Mouse (Mus musculus): ENCODE results near the gene Kansl2.

Kansl2 gene

GRCm38 (mm10) chr15:98533881-98534627 is at the start of gene Kansl2:
Gene Kansl2, minus strand, starts transcription at chr15:98534264.
- peak; percentile 97 for DNase-seq (ENCODE audit: low read depth, low spot score)

GRCm38 (mm10) chr15:98582996-98583395 is 48.9 kb upstream of the Kansl2 start:
- DNase-seq (ENCODE audit: low read depth, low spot score), result no peak

DNA sequence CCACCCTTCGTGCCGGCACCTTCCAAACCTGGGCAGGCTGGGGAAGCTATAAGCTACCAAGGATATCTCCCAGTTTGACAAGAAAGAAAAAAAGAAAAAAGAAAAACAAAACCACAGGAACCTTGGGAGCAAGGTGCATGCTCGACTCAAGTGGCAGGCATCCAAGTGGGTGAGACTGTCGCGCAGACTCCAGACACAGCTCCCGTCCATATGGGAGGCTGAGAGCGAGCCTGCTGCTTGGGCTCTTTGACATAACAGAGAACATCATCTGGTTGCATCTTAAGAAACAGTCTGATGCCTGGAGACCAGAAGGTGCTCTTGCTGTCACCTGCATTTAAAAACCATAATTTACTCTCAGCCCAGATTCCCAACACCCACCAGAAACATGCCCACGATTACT is 48.3 kb upstream of the Kansl2 start:
- DNase-seq (ENCODE audit: low read depth, low spot score), result no peak

DNA sequence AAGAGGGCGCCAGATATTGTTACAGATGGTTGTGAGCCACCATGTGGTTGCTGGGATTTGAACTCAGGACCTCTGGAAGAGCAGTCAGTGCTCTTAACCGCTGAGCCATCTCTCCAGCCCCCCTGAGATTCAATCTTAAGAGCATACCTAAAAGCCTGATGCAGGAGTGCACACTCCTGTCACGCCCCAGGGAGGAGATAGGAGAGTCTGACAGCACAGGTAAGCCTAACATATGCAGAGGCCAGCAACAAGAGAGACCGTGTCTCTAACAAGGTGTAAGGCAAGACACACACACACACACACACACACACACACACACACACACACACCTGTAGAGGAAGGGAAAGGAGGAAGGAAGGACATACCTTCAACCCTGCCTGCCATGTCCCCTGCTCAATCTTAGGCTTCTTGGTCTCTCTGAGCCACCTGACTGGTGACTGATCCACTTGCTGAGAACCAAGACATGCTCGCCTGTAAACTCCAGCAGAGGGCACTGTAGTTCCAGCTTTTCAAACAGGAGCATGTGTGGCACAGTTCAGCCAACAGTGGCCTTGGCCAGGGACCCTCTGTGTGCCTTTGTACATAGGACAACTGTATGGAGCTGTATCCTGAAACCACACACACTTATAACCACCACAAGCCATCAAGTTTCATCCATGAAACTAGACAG is 45.9 kb upstream of the Kansl2 start:
- peak; percentile 78 for DNase-seq (ENCODE audit: low read depth, low spot score)

GRCm38 (mm10) chr15:98579310-98579709 is 45.2 kb upstream of the Kansl2 start:
- no peak for DNase-seq (ENCODE audit: low read depth, low spot score)

- no peak for DNase-seq (ENCODE audit: low read depth, low spot score)
These were observed 39.2 kb upstream of the Kansl2 start for GRCm38 (mm10) chr15:98573293-98573692.

DNA sequence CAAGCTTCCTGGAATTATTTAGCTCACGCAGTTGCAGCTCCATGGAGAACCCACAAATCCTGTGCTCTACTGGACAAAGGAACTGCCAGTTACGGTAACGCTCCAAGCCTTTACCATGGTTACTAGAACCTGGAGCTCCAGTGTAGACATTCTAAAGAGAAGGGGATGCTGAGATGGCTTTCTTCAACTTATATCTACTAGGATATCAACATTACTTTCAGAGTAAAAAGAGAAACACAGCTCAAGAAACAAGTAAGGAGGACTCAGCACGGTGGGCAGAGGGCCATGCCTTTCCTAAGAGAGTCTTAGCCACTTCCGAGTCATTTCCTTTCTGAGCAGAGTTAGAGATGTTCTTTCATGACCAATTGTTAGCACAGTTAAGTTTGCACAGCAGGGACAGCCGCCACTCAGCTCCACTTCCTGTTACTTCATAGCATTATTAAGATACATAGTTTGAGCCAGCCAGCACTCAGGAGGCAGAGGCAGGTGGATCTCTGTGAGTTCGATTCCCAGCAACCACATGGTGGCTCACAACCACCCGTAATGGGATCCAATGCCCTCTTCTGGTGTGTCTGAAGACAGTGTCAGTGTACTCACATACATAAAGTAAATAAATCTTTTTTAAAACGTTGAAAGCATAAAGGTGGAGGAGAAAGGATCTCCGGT is 36.9 kb upstream of the Kansl2 start, which contains the start of the genes Ccnt1 and 4930415O20Rik:
TSS of gene Ccnt1 (minus strand) at position 51 of the 666 bp plus-strand sequence.
TSS of gene 4930415O20Rik (plus strand) at position 132 of the 666 bp plus-strand sequence.
- no peak for DNase-seq (ENCODE audit: low read depth, low spot score)

DNA sequence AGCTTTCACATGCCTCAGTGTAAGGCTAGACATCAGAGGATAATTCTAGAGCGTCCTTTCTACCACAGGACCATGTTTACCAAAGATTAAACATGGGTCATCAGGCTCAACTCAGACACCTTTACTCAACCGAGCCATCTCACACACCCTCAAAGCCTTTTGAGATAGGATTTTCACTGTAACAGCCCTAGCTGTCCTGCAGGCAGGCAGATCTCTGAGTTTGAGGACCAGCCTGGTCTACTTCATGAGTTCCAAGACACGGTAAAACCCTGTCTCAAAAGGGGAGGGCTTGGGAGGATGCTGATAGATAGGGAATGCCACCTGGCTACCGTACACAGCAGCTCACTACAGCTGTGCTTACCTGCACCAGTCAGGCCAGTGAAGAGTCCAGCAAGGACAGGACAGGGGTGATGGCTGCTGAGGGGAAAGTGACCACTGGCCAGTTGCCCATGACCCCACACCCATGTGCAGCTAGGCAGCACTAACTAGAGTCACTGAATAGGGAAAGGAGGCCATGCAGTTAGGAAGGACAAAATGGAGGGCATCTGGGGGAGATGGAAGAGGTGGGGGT is 35.8 kb upstream of the Kansl2 start:
- DNase-seq (ENCODE audit: low read depth, low spot score), result no peak

- DNase-seq (ENCODE audit: low read depth, low spot score), result no peak
These were observed 35.2 kb upstream of the Kansl2 start for GRCm38 (mm10) chr15:98569216-98569615.

- DNase-seq (ENCODE audit: low read depth, low spot score), result no peak
These were observed 34.4 kb upstream of the Kansl2 start for GRCm38 (mm10) chr15:98568256-98569033.

- peak; percentile 98 for DNase-seq (ENCODE audit: low read depth, low spot score)
These were observed 33.4 kb upstream of the Kansl2 start for GRCm38 (mm10) chr15:98567278-98568134.

DNA sequence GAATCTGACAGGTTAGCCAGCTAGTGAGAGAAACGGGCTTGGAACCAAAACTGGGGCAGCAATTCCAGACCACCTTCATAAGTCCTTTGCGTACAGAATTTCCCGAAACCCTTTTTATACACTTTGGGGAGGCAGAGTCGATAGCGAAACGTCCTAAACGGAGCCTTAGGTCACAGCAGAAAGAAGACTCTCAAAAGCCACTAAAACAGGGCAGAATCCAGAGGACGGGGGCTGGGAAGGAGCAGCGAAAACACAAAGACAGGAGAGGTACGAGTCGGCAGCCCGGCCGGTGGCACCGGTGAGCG is 32.9 kb upstream of the Kansl2 start:
- DNase-seq (ENCODE audit: low read depth, low spot score), result no peak

DNA sequence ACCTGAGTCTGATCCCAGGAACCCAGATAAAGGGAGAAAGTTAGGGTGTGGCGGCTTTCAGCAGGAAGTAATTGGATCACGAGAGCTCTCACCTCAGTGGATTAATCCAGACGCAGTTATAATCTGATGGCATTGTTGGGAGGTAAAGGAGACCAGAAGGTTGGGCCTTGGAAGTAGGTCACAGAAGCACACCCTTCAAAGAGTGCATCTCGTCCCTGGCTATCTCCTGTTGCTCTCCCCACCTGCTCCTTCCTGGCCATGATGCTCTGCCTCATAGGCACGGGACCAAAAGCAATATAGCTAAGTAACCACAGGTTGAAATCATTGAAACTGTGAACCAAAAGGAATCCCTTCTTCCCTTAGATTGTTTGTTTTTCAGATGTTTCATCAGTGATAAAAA is 23.1 kb upstream of the Kansl2 start:
- no peak for DNase-seq (ENCODE audit: low read depth, low spot score)

DNA sequence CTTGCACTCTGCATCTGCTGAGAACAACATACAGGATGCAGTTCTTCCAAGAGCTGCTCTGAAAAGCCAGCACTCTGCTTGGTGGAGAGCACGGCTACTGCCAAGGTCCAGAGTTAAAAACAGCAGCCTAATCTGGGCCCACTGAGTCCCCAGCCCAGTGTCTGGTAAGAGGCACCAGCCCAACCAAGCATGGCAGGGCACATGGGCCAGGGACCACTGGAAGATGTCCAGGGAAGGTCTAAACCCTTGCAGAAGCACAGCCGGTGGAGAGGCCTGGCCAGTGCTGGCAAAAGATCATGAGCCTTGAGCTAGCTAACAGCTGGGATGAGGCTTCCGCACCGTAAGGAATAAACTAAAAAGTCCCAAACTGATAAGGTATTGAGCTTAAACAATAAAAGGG is 21.8 kb upstream of the Kansl2 start:
- DNase-seq (ENCODE audit: low read depth, low spot score), result no peak

- DNase-seq (ENCODE audit: low read depth, low spot score), result no peak
These were observed 18.7 kb upstream of the Kansl2 start for GRCm38 (mm10) chr15:98552758-98553157.

- DNase-seq (ENCODE audit: low read depth, low spot score), result no peak
These were observed 12.8 kb upstream of the Kansl2 start for GRCm38 (mm10) chr15:98546843-98547242.

DNA sequence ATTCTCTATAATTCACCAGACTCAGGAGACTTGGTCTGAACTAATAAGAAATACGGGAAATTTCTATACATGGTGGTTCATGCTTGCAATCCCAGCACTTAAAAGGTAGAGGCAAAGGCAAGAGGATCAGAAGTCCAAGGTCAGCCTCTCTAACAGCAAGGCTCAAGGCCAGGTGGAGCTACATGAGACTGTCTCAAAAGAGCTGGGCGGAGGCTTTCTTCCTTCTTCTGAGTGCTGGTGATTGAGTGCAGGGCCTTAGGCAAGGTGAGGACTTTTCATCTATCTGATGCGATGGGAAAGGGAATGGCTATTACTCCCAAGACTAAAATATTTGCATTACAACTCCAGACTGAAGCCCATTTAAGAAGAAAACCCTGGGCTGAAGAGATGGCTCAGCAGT is 11.1 kb upstream of the Kansl2 start:
- no peak for DNase-seq (ENCODE audit: low read depth, low spot score)

DNA sequence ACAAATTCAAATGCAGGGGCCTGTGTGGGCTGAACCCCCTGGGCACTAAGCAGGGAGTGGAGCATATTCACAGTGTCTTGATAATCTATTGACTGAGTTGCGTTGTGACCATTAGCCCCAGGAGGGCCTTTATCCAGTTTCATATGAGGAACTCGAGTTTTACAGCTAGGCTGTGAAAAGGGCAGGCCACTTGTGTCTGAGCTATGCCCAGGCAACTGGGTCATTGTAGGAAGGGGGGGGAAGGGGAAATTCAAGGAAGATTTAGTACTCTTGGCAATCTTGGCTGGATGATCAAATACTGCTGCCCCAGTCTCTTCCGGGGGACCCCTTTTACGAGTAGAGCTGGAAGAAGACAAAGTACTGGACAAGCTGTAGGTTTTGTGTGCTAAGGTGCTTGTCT is 9.3 kb upstream of the Kansl2 start:
- no peak for DNase-seq (ENCODE audit: low read depth, low spot score)

DNA sequence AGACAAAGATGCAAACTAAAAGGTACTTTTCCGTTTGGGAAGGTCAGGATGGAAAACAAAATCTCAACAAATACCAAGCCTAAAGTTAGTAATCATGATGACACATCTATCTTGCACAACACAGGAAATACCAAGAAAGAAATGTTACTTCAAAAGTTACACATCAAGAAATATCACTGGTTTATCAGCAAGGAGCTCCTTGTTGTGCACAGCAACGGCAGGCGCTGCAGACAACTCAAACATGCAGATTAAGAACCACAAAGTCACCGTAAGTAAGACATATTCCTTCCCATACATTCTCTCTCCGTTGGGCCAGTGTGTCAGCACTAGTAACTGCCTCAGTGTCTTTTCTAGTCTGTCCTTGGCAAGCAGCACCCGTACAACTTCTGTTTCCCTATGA is 7.0 kb upstream of the Kansl2 start:
- DNase-seq (ENCODE audit: low read depth, low spot score), result no peak

- DNase-seq (ENCODE audit: low read depth, low spot score), result no peak
These were observed 3.9 kb upstream of the Kansl2 start for GRCm38 (mm10) chr15:98537923-98538322.

Data from embryo, embryonic 11.5 days (tissue).